Mouse (Mus musculus): Measurements from ENCODE around the gene Gdf10.

Gene Gdf10

DNA sequence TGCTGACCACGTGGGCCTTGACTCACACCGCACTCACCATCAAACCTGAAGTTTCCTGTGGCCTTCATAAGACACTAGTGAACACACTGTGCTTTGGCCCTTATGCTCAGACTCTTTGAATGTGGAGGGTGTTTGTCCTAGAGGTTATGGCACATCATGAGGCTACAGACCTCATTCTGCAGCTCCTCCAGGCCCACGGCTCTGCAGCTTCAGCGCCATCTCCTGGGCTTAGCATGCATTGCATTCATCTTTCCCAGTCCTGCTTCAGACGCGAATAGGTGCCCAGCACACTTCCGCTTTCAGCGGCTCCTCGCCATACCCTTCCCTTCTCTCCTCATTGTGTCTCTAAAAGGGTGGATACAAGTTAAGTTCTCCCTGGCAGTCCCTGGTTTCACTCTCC lies 15.7 kb downstream of the Gdf10 start:
- DNase-seq (ENCODE audit: low read depth), result no peak

DNA sequence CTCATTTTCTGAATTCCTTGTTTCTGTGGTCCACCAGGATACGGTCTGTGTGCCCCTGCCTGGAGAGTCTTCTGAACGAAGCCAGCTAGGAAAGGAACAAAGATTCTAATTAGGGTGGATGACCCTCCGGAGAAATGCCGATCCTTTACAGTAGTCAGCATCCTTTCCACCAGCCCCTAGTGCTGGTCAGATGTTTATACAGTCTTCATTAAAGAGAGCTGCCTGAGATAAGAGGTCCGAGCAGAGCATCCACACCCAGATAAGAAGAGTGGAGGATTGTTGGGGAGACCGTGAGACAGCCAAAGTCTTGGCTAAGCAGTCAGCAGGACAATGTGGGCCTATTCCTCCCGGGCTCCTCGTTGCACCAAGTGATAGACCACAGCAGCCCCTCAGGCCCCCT lies 17.4 kb downstream of the Gdf10 start, which contains the start of gene Gdf2:
Gdf2 (plus strand) TSS at position 301 of the 400 bp plus-strand sequence.
- DNase-seq (ENCODE audit: low read depth), result no peak

DNA sequence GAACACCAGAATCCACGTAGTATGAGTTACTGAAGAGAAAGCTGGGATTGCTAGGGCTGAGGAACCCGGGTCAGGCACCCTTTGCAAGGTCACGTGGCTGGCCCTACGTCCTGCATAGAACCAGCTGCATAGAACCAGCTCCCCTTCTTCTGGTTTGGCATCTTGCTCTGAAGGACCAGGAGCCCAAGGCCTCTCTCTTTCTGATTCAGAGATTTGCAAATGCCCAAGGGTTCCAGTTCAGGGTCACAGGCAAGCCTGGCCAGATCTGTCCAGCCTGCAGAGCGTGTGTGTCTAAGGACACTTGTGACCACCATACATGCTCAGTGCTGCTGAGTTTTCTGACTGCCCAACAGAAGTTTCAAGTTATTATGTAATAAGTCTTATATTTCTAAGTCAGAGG lies 18.8 kb downstream of the Gdf10 start:
- no peak for DNase-seq (ENCODE audit: low read depth)

DNA sequence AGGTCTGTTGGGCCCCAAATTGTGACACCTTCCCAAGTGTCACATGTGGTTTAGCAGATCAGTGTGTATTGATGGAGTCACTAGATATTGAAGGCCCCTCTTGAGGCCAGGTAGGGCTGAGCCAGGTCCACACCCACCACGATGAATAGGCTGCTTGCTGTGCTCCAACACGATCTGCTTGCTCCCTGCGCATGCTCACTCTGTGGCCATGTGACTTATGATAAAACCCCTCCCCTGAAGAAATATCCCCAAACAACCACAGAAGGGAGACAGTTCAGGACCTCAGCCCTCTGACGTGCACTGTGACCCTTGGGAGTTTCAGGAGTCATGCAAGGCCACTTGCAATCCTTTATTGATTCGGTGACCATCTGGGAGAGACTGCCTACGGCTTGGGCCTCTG lies 22.7 kb downstream of the Gdf10 start:
- no peak for DNase-seq (ENCODE audit: low read depth)

DNA sequence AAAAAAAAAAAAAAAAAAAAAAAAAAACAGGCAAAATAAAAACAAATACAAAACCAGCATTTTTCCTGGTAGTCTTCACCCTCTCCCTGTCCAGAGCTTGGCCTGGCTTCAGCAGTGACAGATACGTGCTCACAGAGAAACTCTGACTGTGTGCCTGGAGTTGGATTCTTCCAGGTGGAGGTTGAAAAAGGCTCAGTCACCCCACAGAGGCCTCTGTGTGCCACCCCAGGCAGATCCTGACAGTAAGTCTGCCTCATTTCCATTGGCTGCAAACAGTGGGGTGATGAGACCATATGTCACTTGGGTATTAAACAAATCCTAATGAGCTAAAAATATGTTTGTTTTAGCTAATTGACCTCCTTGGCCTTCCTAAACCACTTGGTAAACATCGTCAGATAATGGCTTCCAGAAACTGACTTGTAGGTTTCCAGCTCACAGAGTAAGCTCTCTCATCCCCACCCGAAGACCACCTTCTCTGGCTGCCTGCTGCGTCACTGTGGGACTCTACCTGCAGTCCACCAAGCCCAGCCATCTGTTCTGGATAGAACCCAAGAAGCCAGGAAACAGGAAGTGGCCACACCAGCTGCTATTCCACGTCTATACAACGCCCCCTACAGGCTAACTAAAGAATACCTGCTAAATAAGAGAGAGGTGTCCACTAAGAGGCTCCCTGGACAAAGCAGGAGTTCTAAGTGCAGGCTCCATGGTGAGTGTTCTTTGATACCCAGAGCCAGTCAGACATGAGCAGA lies 29.0 kb downstream of the Gdf10 start:
- DNase-seq (ENCODE audit: low read depth), result no peak

DNA sequence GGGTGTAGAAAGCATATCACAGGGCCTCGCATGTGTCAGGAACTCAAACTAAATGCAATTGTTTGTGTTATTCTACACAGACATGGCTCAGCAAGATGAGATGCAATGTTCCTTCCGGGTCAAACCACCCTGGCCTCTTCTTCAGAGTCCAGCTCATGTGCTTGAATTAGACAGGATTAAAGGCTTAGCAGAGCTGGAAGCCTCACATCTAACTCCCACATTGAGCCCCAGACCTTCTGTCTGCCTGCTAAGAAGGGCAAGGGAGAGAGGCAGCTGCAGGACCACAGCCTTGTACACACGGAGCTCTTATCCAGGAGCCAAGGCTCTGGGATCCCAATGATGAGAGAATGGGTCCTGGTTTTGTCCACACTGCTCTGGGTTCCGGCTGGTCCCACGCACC lies 30.4 kb downstream of the Gdf10 start, which contains the start of gene Rbp3:
Rbp3 (plus strand) TSS at position 243 of the 400 bp plus-strand sequence.
- no peak for DNase-seq (ENCODE audit: low read depth)

DNA sequence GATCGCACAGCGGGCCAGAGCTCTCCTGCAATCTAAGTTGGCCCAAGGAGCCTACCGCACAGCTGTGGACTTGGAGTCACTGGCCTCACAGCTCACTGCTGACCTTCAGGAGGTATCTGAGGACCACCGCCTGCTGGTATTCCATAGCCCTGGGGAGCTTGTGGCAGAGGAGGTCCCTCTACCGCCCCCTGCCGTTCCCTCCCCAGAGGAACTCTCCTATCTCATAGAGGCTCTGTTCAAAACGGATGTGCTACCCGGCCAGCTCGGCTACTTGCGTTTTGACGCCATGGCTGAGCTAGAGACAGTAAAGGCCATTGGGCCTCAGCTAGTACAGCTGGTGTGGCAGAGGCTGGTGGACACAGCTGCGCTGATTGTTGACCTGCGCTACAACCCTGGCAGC lies 32.7 kb downstream of the Gdf10 start:
- no peak for DNase-seq (ENCODE audit: low read depth)

DNA sequence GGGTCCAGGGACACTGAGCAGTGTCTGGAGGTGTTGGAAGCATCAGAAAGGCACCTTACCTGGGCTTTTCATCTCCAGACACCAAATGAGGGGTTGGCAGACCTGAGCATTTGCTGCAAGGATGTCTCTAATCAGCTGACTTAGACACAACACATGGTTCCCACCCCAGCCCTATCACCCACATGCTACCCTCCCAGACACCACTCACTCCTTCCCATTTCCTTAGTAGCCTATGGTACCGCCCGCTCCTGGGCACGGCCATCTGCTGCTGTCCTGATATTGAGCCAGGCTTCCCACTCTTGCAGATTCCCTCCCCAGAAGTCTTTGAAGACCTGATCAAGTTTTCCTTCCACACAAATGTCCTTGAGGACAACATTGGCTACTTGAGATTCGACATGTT lies 34.8 kb downstream of the Gdf10 start:
- DNase-seq (ENCODE audit: low read depth), result no peak

DNA sequence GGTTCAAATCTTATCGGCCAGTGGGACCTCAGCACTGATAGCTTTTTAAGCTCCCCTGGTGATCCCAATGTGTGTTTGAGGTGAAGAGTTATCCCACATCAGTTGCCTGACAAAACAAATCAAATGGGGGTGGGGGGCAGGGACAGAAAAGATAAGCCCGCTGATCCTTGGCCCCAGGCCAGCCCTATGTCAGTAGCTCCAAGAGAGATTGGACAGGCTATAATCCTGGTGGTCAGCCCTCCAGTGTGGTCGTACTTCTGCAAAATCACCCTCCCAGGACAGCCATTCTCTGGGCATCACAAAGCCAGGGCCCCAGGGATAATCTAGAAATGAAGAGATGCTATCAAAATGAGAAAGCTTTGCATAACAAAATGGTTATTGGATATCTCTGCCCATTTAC lies 35.5 kb downstream of the Gdf10 start:
- DNase-seq (ENCODE audit: low read depth), result no peak

DNA sequence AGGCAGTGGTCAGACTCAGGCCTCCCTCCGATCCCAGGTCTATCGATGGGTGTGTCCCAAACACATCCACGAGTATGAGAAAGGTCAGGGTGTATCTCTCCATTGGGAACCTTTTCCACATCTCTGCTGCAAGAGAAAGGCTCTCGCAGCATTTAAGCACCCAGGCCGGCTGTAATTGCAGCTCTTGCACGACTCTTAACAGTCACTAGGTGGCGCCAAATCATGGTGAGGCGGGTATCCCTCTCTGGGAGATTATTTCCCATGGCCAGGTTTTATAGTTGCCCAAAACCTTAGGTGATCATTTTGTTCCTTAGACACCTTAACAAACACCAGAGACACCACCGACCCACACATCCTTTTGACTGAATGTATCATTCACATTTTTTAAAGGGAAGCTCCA lies 36.0 kb downstream of the Gdf10 start:
- peak; percentile 64 for DNase-seq (ENCODE audit: low read depth)

DNA sequence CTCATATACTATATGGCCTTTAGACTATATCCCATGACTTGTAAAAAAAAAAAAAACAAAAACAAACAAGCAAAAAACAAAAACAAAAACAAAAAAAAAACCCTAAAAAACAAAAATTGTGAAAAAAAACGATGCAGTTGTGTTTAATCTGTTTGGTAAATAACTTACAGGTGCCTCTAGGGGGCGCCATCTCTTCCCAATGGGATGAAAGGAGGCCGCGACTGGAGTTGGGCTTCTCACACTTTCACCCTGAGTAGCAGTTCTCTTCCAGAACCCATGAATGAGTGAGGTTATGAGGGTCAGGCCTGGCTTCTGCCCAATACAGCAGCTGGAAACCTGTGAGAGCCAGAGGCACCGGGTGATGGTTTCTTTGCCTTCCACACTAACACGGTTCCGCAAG lies 42.3 kb downstream of the Gdf10 start:
- peak; percentile 4 for DNase-seq (ENCODE audit: low read depth)

DNA sequence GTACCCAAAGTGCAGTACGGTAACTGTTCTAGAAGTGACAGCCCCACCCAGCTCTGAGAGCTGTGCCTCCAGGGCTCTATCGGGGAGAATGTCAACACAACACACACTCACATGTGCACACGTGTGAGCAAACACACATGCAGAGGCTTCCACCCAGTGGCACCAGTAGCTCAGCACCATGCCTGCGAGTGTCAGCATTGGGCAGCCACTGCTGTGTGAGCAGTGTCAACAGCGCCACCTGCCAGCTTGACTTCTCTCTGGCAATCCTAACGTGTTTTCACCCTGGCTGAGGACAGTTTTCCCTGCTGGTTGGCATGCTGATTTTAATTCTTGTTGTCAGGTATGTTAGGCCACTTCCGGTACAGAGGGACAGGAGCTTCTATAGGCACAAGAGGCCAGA lies 49.3 kb downstream of the Gdf10 start:
- peak; percentile 2 for DNase-seq (ENCODE audit: low read depth)

DNA sequence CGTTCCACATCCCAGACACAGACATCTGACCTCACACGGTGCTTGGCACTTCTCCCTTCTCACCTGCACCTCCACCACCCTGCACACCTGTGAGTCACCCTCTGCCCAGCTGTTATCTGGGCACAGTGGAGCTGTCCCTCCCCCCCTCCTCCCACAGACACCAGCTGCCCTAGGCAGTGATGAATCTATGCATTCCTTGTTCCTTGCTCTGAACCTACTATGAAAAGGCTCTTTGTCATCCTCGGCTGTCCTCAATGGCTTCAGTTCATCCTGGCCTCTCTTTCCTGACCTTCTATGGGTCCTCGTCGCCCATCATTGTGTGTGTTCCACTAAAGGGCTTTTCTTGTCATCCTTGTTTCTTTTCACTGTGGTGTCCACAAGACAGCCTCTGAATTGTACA lies 51.4 kb downstream of the Gdf10 start:
- no peak for DNase-seq (ENCODE audit: low read depth)

DNA sequence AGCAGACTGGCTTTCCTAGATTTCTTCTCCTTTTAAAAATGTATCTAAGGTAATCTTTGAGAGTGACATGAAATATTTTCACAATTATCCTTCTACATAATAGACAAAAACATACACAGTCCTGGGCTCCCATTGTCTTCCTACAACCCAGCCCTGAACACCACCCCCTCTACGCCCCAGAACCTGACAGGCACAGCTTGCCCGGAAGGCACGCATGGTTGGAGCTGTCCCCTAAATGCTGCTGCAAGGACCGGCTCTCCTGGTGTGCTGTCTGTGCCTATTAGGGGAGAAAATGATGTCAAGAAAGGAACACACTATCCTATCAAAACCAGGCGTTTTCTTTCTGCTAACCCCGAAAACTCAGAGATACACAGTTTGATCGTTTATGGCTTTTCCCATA lies 54.4 kb downstream of the Gdf10 start:
- no peak for DNase-seq (ENCODE audit: low read depth)

DNA sequence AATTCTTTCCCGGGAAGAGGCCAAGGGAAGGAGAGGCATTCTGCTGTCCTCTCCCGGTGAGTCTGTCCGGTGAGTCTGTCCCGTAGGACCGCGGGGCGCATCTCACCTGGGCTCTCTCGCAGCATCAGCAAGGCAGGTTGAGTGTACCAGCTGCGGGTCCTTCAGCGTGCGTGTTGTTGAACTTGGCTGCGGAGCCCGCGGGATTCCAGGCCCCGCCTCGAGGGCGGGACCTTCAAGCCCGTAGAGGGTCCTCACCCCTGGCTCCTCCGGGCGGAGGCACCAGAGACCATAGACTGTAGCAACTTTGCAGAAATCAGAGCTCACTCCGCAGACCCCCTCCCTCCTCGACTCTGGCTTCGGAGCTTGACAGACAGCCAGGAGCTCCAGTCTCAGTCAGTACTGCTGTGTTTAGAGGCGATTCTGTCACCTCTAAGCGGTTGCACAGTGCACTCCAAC lies 55.2 kb downstream of the Gdf10 start, which contains the start of gene Zfp488:
Zfp488 (minus strand) TSS at position 161 of the 456 bp plus-strand sequence.
- no peak for DNase-seq (ENCODE audit: low read depth)

Data from NIH3T3 (cell line).